Mouse (Mus musculus): Measurements from ENCODE around the gene Teddm3. TPM values are rescaled to one million over a fixed set of nuclear protein-coding genes. Genes with fewer than 3 reads are reported as not detected.
A peak's percentile ranks its signal among the peaks of the same experiment; 100 is the strongest.
"Not testable (repeated sequence)": the region's sequence is repeated elsewhere in the genome, so short reads cannot be mapped to it uniquely, and the experiment has no call there.

Teddm3 gene
- polyA plus RNA-seq, 1 experiment from 2014 or later, result not detected

DNA sequence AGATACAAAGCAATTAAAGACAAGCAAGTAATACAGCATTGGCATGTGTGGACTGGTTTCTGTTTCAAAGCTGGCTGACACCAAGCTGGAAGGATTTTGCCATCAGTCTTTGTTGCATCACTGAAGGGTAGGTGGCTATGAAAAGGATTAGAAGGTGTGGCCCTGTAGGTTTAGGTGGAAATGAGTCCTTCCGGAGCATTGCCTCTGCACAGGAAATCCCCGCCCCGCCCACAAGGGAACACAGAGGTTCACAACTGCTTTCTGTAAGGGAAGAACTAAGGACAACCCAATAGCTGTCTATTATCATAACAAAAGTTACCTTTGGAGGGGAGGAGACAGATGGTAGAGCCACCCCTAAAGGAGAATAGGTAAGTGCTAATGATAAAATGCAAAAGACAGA is 9.6 kb upstream of the Teddm3 start:
- not testable (repeated sequence) for H3K27me3 ChIP-seq (ENCODE audit: control insufficient read depth, insufficient read depth, low read length); H3K9ac ChIP-seq (ENCODE audit: low read depth, low read length); H3K4me1 ChIP-seq (ENCODE audit: control insufficient read depth, insufficient read depth, low read length); ATAC-seq (ENCODE audit: low FRiP score, low TSS enrichment); H3K36me3 ChIP-seq (ENCODE audit: control insufficient read depth, insufficient read depth, low read length); H3K4me3 ChIP-seq (ENCODE audit: low read length); H3K9me3 ChIP-seq (ENCODE audit: control insufficient read depth, low read length); H3K27ac ChIP-seq (ENCODE audit: low read depth, low read length); H3K4me2 ChIP-seq (replicated peaks; ENCODE audit: low read depth, low read length)
- WGBS, result 87% methylated on average over 3 of the region's 3 CpGs

DNA sequence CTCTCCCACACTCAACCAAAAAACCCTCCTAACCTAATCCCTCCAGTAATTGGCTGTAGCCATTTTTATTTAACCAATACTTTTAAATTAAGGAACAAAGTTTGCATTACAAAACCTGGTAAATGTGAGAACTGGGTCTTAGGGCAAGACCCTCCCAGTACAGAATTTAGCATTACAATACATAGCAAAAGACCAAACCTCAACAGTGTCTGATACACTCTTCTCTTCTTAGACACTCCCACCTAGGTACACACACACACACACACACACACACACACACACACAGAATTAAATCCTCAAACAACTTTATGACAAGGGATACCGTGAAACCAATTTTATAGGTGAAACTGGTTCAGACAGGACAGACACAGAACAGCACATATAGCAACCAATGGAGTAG is 5.4 kb upstream of the Teddm3 start:
- not testable (repeated sequence) for H3K27ac ChIP-seq (ENCODE audit: low read depth, low read length); H3K27me3 ChIP-seq (ENCODE audit: control insufficient read depth, insufficient read depth, low read length); ATAC-seq (ENCODE audit: low FRiP score, low TSS enrichment); H3K4me2 ChIP-seq (replicated peaks; ENCODE audit: low read depth, low read length); H3K9ac ChIP-seq (ENCODE audit: low read depth, low read length); H3K4me3 ChIP-seq (ENCODE audit: low read length); H3K4me1 ChIP-seq (ENCODE audit: control insufficient read depth, insufficient read depth, low read length); H3K36me3 ChIP-seq (ENCODE audit: control insufficient read depth, insufficient read depth, low read length); H3K9me3 ChIP-seq (ENCODE audit: control insufficient read depth, low read length)
- 100% methylated on average over 1 of the region's 1 CpGs for WGBS

DNA sequence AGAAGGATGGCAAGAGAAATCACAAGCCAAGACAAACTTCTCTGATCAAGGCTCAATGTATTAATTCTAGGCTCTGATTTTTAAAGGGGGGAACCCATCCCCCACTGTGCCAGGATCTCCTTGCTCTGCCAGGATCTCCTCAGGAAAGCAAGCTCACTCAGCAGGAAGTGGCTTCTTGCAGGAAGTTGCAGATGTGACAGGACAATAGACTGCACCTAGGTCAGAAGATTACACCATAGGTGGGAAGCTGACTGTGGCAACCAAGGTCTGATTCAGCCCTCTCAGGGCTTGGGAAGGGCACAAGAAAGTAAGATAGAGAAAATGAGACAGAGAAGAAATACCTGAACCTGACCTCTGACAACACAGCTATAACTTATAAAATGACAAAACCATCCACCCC is 2.5 kb upstream of the Teddm3 start:
- not testable (repeated sequence) for H3K36me3 ChIP-seq (ENCODE audit: control insufficient read depth, insufficient read depth, low read length); H3K27ac ChIP-seq (ENCODE audit: low read depth, low read length); H3K4me2 ChIP-seq (replicated peaks; ENCODE audit: low read depth, low read length); ATAC-seq (ENCODE audit: low FRiP score, low TSS enrichment); H3K9ac ChIP-seq (ENCODE audit: low read depth, low read length); H3K27me3 ChIP-seq (ENCODE audit: control insufficient read depth, insufficient read depth, low read length); H3K4me1 ChIP-seq (ENCODE audit: control insufficient read depth, insufficient read depth, low read length); H3K4me3 ChIP-seq (ENCODE audit: low read length); H3K9me3 ChIP-seq (ENCODE audit: control insufficient read depth, low read length)

DNA sequence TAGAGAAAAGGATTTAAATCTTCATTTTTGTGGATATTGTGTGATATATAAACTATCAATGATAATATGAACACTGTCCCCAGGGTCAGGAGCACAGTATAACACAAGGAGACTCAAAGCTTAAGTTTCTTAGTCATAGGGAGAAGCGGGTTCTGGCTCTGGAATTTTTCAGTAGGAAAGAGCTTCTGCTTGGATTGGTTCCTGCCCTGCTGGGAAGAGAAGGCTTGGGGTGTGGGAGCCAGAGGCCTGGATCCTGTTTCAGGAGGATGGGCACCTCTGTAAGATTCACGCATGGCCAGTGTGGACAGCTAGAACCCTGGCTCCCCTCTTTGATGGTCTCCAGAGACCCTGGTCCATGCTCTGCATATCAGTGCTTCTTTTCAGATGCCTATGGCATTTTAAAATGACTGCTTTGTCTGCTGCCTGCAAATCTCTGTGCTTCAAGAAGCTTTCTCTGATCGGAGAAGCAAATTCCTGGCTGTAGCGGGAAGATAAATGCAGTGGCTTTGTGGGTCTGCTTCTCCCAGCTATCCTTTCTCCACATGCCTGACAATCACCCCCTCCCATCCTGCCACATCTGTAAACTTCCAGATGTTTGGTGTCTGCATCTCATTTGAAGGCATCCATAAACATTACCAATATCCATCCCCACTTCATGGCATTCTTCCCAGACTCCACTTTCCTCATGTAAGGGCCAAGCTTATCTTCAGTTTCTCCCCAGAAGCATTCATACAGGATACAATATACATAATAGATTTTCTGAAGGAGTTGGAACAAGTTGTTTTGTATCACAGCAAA is 2.0 kb downstream of the Teddm3 start:
- H3K4me1 ChIP-seq (ENCODE audit: control insufficient read depth, insufficient read depth, low read length), result no peaks in the 10 kb centered on the region
- 0 out of 2 replicates have a peak, but pooled peaks have one; percentile 28 for ATAC-seq (ENCODE audit: low FRiP score, low TSS enrichment)
- H3K9ac ChIP-seq (ENCODE audit: low read depth, low read length), result no peak overlapping the region
- no peaks in the 10 kb centered on the region for H3K9me3 ChIP-seq (ENCODE audit: control insufficient read depth, low read length)
- H3K27me3 ChIP-seq (ENCODE audit: control insufficient read depth, insufficient read depth, low read length), result no peaks in the 10 kb centered on the region
- WGBS, result 65% methylated on average over 4 of the region's 4 CpGs
- no peak overlapping the region for H3K27ac ChIP-seq (ENCODE audit: low read depth, low read length)
- no peaks in the 10 kb centered on the region for H3K36me3 ChIP-seq (ENCODE audit: control insufficient read depth, insufficient read depth, low read length)
- H3K4me2 ChIP-seq (replicated peaks; ENCODE audit: low read depth, low read length), result no peak overlapping the region
- H3K4me3 ChIP-seq (ENCODE audit: low read length), result no peak overlapping the region

DNA sequence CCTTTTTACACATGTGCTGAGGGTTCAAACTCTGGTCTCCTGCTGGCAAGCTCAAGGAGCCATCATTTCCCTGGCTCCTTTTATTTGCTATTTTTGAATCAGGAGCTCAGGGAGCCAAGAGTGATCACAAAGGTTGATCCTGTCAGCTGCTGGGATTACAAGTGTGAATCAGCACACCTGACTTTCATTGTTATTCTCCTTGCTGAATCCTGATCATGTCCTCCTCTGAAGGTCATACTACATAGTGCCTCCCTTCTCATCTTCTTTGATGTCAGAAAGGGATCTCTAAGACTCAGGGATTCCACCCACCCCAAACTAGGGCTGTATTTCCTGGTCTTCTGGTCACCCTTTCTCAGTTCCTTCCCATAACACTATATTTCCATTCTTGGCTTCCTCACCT is 3.9 kb downstream of the Teddm3 start:
- Histone ChIP-seq H3K4me1 (ENCODE audit: control insufficient read depth, insufficient read depth, low read length) (no peaks in the 10 kb centered on the region), H3K9ac (ENCODE audit: low read depth, low read length) (no peak overlapping the region), H3K4me2 (replicated peaks; ENCODE audit: low read depth, low read length) (no peak overlapping the region), H3K36me3 (ENCODE audit: control insufficient read depth, insufficient read depth, low read length) (no peaks in the 10 kb centered on the region), H3K4me3 (ENCODE audit: low read length) (no peak overlapping the region), H3K27me3 (ENCODE audit: control insufficient read depth, insufficient read depth, low read length) (no peaks in the 10 kb centered on the region), H3K27ac (ENCODE audit: low read depth, low read length) (no peak overlapping the region), H3K9me3 (ENCODE audit: control insufficient read depth, low read length) (no peaks in the 10 kb centered on the region)
- ATAC-seq (ENCODE audit: low FRiP score, low TSS enrichment), result no peak

DNA sequence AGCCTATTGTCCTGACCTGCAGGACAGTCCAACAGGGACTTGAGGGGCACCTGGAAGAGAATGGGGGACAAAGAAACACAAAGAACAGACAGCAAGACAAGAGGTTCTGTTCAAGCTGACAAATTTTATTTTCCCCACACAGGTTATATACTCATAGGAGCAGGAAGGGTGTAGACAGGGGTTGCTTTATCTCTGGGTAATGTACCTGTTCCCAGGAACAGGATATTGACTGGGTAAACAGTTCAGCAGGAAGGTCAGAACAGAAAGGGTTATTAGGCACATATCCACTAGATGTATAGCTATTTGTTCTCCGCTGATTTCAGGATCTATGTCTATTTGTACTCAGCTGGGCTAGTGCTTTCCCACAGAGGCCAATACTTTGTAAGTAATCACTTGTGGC is 5.3 kb downstream of the Teddm3 start:
- not testable (repeated sequence) for H3K27ac ChIP-seq (ENCODE audit: low read depth, low read length); H3K4me2 ChIP-seq (replicated peaks; ENCODE audit: low read depth, low read length); H3K4me1 ChIP-seq (ENCODE audit: control insufficient read depth, insufficient read depth, low read length); H3K36me3 ChIP-seq (ENCODE audit: control insufficient read depth, insufficient read depth, low read length); ATAC-seq (ENCODE audit: low FRiP score, low TSS enrichment); H3K9me3 ChIP-seq (ENCODE audit: control insufficient read depth, low read length); H3K27me3 ChIP-seq (ENCODE audit: control insufficient read depth, insufficient read depth, low read length); H3K4me3 ChIP-seq (ENCODE audit: low read length); H3K9ac ChIP-seq (ENCODE audit: low read depth, low read length)
- WGBS, result 69% methylated on average over 1 of the region's 1 CpGs

DNA sequence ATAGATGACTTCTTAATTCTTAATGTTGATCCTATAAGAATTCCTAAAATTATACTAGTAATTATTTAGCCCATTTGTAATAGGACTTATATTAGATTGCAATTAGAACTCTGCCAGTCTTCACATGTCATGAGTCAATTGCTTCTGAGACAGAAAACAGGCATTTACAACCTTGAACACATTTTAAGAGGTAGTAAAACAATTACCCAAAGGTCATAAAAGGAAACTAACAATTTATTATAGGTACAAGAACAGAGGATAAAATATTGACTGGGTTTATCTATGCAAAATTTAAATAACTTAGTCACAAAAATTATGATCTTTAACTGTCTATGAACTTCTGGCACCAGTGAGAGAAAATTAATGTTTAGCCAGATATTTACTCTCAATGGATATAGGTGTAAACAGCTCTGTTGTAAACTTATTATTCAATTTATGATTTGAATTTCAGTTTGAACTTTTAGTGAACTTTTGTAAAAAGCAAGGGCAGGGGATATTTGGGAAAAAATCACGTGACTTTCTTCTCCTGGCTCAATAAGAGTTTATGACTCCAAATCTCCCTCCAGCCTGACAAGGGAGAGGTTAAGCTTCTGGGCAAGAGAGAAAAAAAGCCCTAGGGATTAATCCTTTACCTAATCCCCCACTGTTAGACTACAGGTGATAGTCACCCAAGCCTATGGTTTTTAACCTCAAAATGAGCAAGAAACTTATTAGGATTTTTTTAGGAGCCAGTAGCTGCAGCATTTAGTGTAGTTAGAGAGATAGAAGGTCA is 17.3 kb downstream of the Teddm3 start:
- Histone ChIP-seq H3K4me1 (ENCODE audit: control insufficient read depth, insufficient read depth, low read length) (no peaks in the 10 kb centered on the region), H3K9ac (ENCODE audit: low read depth, low read length) (no peak overlapping the region), H3K4me2 (replicated peaks; ENCODE audit: low read depth, low read length) (no peak overlapping the region), H3K9me3 (ENCODE audit: control insufficient read depth, low read length) (no peaks in the 10 kb centered on the region), H3K27ac (ENCODE audit: low read depth, low read length) (no peak overlapping the region), H3K27me3 (ENCODE audit: control insufficient read depth, insufficient read depth, low read length) (no peaks in the 10 kb centered on the region), H3K36me3 (ENCODE audit: control insufficient read depth, insufficient read depth, low read length) (no peaks in the 10 kb centered on the region), H3K4me3 (ENCODE audit: low read length) (no peak overlapping the region)
- 26% methylated on average over 1 of the region's 1 CpGs for WGBS
- ATAC-seq (ENCODE audit: low FRiP score, low TSS enrichment), result no peak

DNA sequence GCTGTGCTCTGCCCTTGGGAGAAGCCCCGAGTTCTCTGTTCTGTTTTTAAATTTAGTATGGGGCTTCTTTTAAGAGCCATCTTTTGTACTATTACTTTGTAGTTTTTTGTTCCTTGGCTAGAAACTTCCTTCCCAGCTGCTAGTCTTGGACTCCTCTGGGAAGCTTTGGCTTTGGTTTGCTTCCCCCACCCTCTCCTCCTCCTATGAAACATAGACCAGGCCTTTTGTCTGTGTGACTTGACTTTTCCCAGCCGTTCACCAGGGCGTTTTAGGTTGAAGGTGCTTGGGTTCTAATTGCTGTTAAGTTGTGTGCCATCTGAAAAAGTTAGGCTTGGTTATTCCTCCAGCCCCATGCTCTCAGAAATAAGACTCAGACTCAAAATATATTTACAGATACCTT is 26.1 kb downstream of the Teddm3 start:
- H3K4me1 ChIP-seq (ENCODE audit: control insufficient read depth, insufficient read depth, low read length); H3K9me3 ChIP-seq (ENCODE audit: control insufficient read depth, low read length): not testable (repeated sequence)
- 80% methylated on average over 3 of the region's 3 CpGs for WGBS

DNA sequence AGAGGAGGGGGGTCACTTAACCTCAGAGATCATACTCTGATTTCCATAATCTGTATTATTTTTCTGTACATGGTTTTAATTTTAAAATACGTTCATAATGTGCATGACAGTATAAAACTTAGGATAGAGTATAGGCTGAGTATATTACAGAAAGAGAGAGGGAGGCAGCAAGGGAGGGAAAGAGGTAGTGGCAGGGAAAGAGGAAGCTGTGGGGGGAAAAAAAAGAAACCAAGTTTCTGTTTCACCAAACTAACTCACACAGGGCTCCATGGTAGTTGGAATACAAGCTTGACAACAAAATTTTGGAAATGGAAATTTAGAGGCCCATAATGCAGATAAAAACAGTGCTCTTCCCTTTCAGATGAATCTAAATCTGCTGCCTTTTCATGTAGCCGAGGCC is 31.0 kb downstream of the Teddm3 start:
- not testable (repeated sequence) for H3K27ac ChIP-seq (ENCODE audit: low read depth, low read length); H3K9me3 ChIP-seq (ENCODE audit: control insufficient read depth, low read length); H3K4me2 ChIP-seq (replicated peaks; ENCODE audit: low read depth, low read length); H3K4me3 ChIP-seq (ENCODE audit: low read length); H3K4me1 ChIP-seq (ENCODE audit: control insufficient read depth, insufficient read depth, low read length); H3K9ac ChIP-seq (ENCODE audit: low read depth, low read length); ATAC-seq (ENCODE audit: low FRiP score, low TSS enrichment); H3K27me3 ChIP-seq (ENCODE audit: control insufficient read depth, insufficient read depth, low read length); H3K36me3 ChIP-seq (ENCODE audit: control insufficient read depth, insufficient read depth, low read length)
- WGBS, result 82% methylated on average over 2 of the region's 2 CpGs

More for the DNA sequence above, 26.1 kb downstream of the Teddm3 start:
- not testable (repeated sequence) for H3K4me3 ChIP-seq (ENCODE audit: low read length); H3K4me2 ChIP-seq (replicated peaks; ENCODE audit: low read depth, low read length); H3K36me3 ChIP-seq (ENCODE audit: control insufficient read depth, insufficient read depth, low read length); ATAC-seq (ENCODE audit: low FRiP score, low TSS enrichment); H3K27me3 ChIP-seq (ENCODE audit: control insufficient read depth, insufficient read depth, low read length); H3K27ac ChIP-seq (ENCODE audit: low read depth, low read length); H3K9ac ChIP-seq (ENCODE audit: low read depth, low read length)

All from kidney, embryonic 14.5 days (tissue).